Mouse (Mus musculus) heart, embryonic 16.5 days (tissue): Measurements from ENCODE around the gene Olfr12. TPM values are rescaled to one million over a fixed set of nuclear protein-coding genes. Genes with fewer than 3 reads are reported as not detected.
A peak's percentile ranks its signal among the peaks of the same experiment; 100 is the strongest.

Source experiments
- ATAC-seq: fragments of 200-750 bp; cut with Nextera tagmentation; replicated peaks from 2 replicates; pipeline ENCODE4 v1.8.0; 2017; ENCODE audit warnings: moderate number of reproducible peaks; ENCODE audit not compliant: insufficient read depth, low FRiP score; ENCODE audit errors: extremely low read depth
- H3K27ac ChIP-seq: fragments of 300-500 bp; sonication (generic); 2 replicates; pipeline ENCODE4 v1.5.1; 2014; ENCODE audit warnings: mild to moderate bottlenecking, low read length, control low read depth, moderate library complexity
- H3K27me3 ChIP-seq: fragments of 300-500 bp; sonication (generic); 2 replicates; pipeline ENCODE4 v1.6.1; 2014; ENCODE audit warnings: low read length, mixed read lengths; ENCODE audit not compliant: control insufficient read depth, insufficient read depth
- H3K36me3 ChIP-seq: fragments of 300-500 bp; sonication (generic); 2 replicates; pipeline ENCODE4 v1.6.1; 2014; ENCODE audit not compliant: control insufficient read depth, insufficient read depth
- H3K4me1 ChIP-seq: fragments of 300-500 bp; sonication (generic); 2 replicates; pipeline ENCODE4 v1.6.1; 2014; ENCODE audit warnings: low read length, mixed read lengths; ENCODE audit not compliant: control insufficient read depth, insufficient read depth
- H3K4me2 ChIP-seq: fragments of 300-500 bp; sonication (generic); 2 replicates; pipeline ENCODE4 v1.6.1; 2014; ENCODE audit warnings: low read depth, mild to moderate bottlenecking, control low read depth, low read length
- H3K4me3 ChIP-seq: fragments of 300-500 bp; sonication (generic); 2 replicates; pipeline ENCODE4 v1.5.1; 2014; ENCODE audit warnings: mild to moderate bottlenecking, control low read depth, low read length
- H3K9ac ChIP-seq: fragments of 300-500 bp; sonication (generic); 2 replicates; pipeline ENCODE4 v1.6.1; 2014; ENCODE audit warnings: low read length, control low read depth
- H3K9me3 ChIP-seq: fragments of 300-500 bp; sonication (generic); replicated peaks from 2 replicates; pipeline ENCODE4 v1.6.1; 2016; ENCODE audit warnings: low read length; ENCODE audit not compliant: control insufficient read depth
- WGBS: fragments of 180-500 bp; shearing (Covaris S2); extraction: QIAGEN DNeasy Blood & Tissue Kit; methylation state at CpG from one replicate; pipeline ENCODE4 v1.1.7; 2014; 5-methylcytosine and 5-hydroxymethylcytosine counted together
- polyA plus RNA-seq: library from polyadenylated mRNA; unstranded; fragments of >200 nt; fragmentation: Nextera tagmentation; extraction: Ambion mirVana; gene quantifications from 2 replicates; pipeline ENCODE4 v1.2.1, GENCODE M21; 2015

The Olfr12 gene
- polyA plus RNA-seq, 1 experiment from 2014 or later, result not detected

DNA sequence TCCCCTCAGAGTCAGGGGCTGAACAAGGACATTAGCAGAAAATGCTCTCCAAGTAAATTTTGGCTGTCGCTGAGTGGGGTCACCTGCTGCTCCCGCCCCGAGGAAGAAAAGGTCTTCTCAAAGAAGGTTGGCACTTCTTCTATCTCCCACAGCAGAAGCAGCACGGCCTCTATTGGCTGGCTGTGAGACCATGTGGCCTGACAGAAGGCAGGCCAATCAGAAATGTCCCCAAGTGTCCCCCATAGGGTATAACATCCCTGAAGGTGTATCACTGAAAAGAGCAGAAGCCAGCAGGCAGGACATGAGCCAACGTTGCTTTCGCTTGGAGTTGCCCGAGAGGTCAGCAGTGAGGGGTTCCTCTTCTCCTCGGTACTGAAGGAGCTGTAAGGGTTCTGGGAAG is 18.4 kb downstream of the Olfr12 start:
- H3K27me3 ChIP-seq, result no peaks in the 10 kb centered on the region
- no peaks in the 10 kb centered on the region for H3K9me3 ChIP-seq
- peaks cover 11% of the 10 kb centered on the region for H3K36me3 ChIP-seq
- H3K4me1 ChIP-seq, result peaks cover 11% of the 10 kb centered on the region
- 85% methylated on average over 8 of the region's 8 CpGs for WGBS
- no peak overlapping the region for H3K9ac ChIP-seq
- H3K4me2 ChIP-seq, result no peak overlapping the region
- no peak for ATAC-seq
- H3K27ac ChIP-seq, result no peak overlapping the region
- no peak overlapping the region for H3K4me3 ChIP-seq

DNA sequence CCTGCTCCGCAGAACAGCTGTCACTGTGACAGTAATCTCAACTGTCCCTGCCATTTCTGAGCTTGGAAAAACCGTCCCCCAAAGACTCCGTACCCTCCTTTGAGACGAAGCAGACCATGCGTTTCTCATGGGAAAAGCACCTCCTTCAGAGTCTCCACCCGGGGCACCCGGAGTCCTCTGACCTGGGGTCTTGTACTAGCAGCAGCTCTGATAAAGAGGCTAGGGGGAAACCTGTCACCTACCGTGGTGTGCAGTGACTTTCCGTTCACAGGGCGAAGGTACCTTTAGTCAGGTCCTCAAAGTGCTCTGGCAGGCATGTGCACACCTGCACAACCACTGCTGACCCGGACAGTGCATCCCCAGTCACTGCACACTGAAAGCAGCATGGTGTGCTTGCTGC is 19.1 kb downstream of the Olfr12 start:
- H3K4me3 ChIP-seq, result no peak overlapping the region
- no peaks in the 10 kb centered on the region for H3K27me3 ChIP-seq
- H3K9me3 ChIP-seq, result no peaks in the 10 kb centered on the region
- H3K4me1 ChIP-seq, result peaks cover 13% of the 10 kb centered on the region
- ATAC-seq, result no peak
- WGBS, result 94% methylated on average over 11 of the region's 11 CpGs
- no peak overlapping the region for H3K9ac ChIP-seq
- H3K4me2 ChIP-seq, result no peak overlapping the region
- no peak overlapping the region for H3K27ac ChIP-seq
- H3K36me3 ChIP-seq, result peaks cover 11% of the 10 kb centered on the region

DNA sequence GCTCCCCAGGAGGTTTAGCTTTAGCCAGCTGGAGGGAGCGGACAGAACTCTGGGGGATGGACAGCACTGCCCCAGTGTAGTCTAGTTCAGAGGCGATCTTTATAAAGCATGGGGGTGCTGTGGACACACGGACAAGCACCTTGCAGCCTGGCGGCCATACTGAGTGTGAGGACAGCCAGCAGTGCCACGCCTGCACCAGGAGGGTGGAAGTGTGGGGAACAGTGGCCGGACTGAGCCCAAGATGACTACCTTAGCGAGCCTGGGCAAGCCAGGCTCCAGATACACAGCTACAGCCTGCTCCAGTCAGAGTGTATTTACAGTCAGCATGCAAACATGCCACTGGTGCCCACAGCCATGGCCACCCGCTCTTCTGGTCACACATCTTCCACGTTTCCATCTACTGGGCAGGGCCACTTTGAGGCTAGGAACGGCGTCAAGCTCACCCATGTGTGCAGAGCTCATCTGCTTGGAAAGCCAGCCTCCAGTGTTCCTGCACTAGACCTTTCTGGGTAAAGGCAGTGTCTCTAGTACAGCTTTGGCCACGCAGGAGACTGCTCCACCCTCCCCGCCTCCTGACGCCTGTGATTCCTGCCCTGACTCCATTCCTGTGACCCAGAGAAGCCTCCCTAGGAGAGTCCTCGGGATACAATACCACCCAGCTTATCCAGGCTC is 20.0 kb downstream of the Olfr12 start:
- peaks cover 17% of the 10 kb centered on the region for H3K4me1 ChIP-seq
- 89% methylated on average over 15 of the region's 15 CpGs for WGBS
- no peak overlapping the region for H3K4me2 ChIP-seq
- no peaks in the 10 kb centered on the region for H3K9me3 ChIP-seq
- no peak overlapping the region for H3K4me3 ChIP-seq
- H3K27ac ChIP-seq, result no peak overlapping the region
- peaks cover 11% of the 10 kb centered on the region for H3K36me3 ChIP-seq
- no peaks in the 10 kb centered on the region for H3K27me3 ChIP-seq
- H3K9ac ChIP-seq, result no peak overlapping the region
- ATAC-seq, result no peak

DNA sequence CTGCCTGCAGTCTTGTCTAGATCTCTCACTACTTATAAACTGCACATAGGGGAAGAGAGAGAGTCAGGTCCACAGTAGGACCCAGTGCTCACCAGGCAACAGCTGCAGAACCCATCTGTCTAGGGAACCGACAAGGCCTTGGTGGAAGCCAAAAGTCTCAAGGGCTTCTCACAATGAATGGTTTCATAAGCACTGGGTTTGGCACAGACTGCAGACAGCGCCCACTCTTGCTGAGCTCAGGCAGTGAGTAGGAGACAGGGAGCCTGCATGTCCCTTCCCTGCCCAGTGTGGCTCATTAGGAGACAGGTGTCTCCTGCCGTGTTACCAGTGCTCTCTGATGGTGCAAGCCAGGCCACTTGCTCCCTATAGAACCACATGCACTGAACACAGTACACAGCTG is 20.6 kb downstream of the Olfr12 start:
- 88% methylated on average over 3 of the region's 3 CpGs for WGBS
- H3K4me1 ChIP-seq, result peaks cover 17% of the 10 kb centered on the region
- no peak overlapping the region for H3K4me3 ChIP-seq
- H3K27me3 ChIP-seq, result no peaks in the 10 kb centered on the region
- no peaks in the 10 kb centered on the region for H3K9me3 ChIP-seq
- H3K27ac ChIP-seq, result no peak overlapping the region
- peaks cover 11% of the 10 kb centered on the region for H3K36me3 ChIP-seq
- no peak overlapping the region for H3K9ac ChIP-seq
- ATAC-seq, result no peak
- H3K4me2 ChIP-seq, result no peak overlapping the region

GRCm38 (mm10) chr1:92638736-92639135 is 21.1 kb downstream of the Olfr12 start:
- H3K9me3 ChIP-seq, result no peaks in the 10 kb centered on the region
- H3K4me1 ChIP-seq, result peaks cover 17% of the 10 kb centered on the region
- H3K27ac ChIP-seq, result no peak overlapping the region
- no peak overlapping the region for H3K9ac ChIP-seq
- no peak for ATAC-seq
- no peak overlapping the region for H3K4me3 ChIP-seq
- peaks cover 11% of the 10 kb centered on the region for H3K36me3 ChIP-seq
- 97% methylated on average over 4 of the region's 4 CpGs for WGBS
- H3K4me2 ChIP-seq, result no peak overlapping the region
- no peaks in the 10 kb centered on the region for H3K27me3 ChIP-seq

DNA sequence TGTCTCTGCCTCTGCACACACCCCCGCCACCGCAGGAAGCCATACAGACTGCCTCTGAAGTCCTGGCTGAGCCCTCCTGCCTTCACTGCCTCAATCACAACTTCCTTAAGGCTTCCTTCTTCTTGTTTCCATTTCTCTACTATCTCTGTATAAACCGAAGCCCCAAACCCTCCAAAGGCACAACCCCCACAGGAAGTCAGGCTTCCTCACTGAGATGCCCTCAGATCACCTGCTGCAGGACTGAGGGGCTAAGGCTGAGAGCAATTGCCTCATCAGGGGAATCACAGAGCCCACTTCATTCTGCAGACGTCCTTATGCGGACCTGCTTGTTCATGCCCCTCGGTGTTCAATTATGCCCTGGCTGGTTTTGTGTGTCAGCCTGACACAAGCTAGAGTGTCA is 22.8 kb downstream of the Olfr12 start:
- Histone ChIP-seq H3K27ac (no peak overlapping the region), H3K36me3 (peaks cover 11% of the 10 kb centered on the region), H3K27me3 (no peaks in the 10 kb centered on the region), H3K4me1 (peaks cover 17% of the 10 kb centered on the region), H3K4me3 (no peak overlapping the region), H3K9me3 (no peaks in the 10 kb centered on the region), H3K4me2 (peak overlapping the region; percentile 96; the same call in 1 of the 2 replicates), H3K9ac (no peak overlapping the region)
- 72% methylated on average over 6 of the region's 6 CpGs for WGBS
- no peak for ATAC-seq

- H3K27ac ChIP-seq, result peak within 1 kb of the TSS; percentile 48
- peak within 1 kb of the TSS; percentile 80 for H3K4me3 ChIP-seq
- peak within 1 kb of the TSS; percentile 90 for H3K9ac ChIP-seq
- H3K36me3 ChIP-seq, result peaks cover 8% of the 10 kb centered on the region
- H3K27me3 ChIP-seq, result no peaks in the 10 kb centered on the region
- peak within 1 kb of the TSS; percentile 96 for H3K4me2 ChIP-seq
- H3K9me3 ChIP-seq, result no peaks in the 10 kb centered on the region
- peak; percentile 94 for ATAC-seq
- 3% methylated on average over 50 of the region's 50 CpGs for WGBS
- peaks cover 17% of the 10 kb centered on the region for H3K4me1 ChIP-seq
Measured at GRCm38 (mm10) chr1:92641514-92642272, 24.1 kb downstream of the Olfr12 start, which contains the start of gene Cops9. Cops9 (minus strand) TSS chr1:92641985.

DNA sequence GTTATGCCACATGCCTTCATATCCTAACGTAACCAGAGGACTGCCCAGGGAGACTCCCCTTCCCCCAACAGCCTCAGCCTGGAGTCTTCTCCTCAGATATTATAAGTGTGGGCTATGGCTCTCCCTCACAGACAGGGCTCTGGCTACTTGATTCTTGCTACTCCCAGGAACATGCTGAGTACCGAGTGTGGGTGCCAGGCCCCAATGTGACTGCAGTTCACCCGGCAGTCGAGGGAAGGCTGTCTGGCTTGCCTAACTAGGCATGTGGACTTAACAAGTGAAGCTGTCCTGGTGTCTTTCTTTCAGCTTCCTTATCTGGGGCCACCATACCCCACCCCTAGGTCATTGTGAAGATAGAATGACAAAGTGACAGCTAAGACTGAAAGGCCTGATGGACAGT is 26.1 kb downstream of the Olfr12 start:
- no peak for ATAC-seq
- Histone ChIP-seq H3K27ac (no peak overlapping the region), H3K4me3 (no peak overlapping the region), H3K4me1 (peaks cover 20% of the 10 kb centered on the region), H3K9me3 (no peaks in the 10 kb centered on the region), H3K36me3 (no peaks in the 10 kb centered on the region), H3K27me3 (no peaks in the 10 kb centered on the region), H3K4me2 (no peak overlapping the region), H3K9ac (no peak overlapping the region)
- WGBS, result 64% methylated on average over 4 of the region's 4 CpGs

DNA sequence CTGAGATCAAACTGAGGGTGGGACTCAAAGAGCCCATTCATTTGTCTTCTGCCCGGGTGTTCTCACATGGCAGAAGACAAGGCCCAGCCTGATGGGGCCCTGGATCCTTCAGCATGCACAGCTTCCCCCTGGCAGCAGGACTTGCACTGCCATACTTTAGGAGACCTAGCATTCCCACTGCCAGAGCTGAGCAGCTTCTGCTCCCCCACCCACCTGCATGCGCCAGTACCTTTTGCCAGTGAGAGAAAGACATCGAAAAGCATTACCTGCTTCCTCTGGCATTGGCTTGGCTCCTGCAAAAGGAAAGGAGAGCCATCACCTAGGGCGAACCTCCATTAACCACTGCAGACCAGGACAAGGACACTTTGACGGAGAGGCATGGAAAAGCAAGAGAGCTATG is 27.3 kb downstream of the Olfr12 start:
- Histone ChIP-seq H3K36me3 (no peaks in the 10 kb centered on the region), H3K4me2 (no peak overlapping the region), H3K27ac (no peak overlapping the region), H3K9ac (no peak overlapping the region), H3K4me3 (no peak overlapping the region), H3K9me3 (no peaks in the 10 kb centered on the region), H3K4me1 (peaks cover 20% of the 10 kb centered on the region), H3K27me3 (no peaks in the 10 kb centered on the region)
- no peak for ATAC-seq
- WGBS, result 81% methylated on average over 5 of the region's 5 CpGs
